Mouse (Mus musculus): ENCODE measurements around the gene Dnmt3a. TPM values are rescaled to one million over a fixed set of nuclear protein-coding genes. Genes with fewer than 3 reads are reported as not detected.

Gene Dnmt3a
- polyA plus RNA-seq, 2 experiments: 48.7 to 74.5 TPM

GRCm38 (mm10) chr12:3871637-3872036 is 65.8 kb downstream of the Dnmt3a start:
- Histone ChIP-seq H3K4me1 (ENCODE audit: control insufficient read depth, insufficient read depth, low read length) (peaks cover 13% of the 10 kb centered on the region), H3K4me3 (replicated peaks; ENCODE audit: low read length) (no peak overlapping the region), H3K4me2 (replicated peaks; ENCODE audit: low read depth, low read length, severe bottlenecking) (no peak overlapping the region), H3K9ac (ENCODE audit: low read depth, low read length, severe bottlenecking) (no peak overlapping the region), H3K27me3 (ENCODE audit: control insufficient read depth, insufficient read depth, low read length) (no peaks in the 10 kb centered on the region), H3K9me3 (ENCODE audit: control insufficient read depth, low read length) (no peaks in the 10 kb centered on the region), H3K36me3 (ENCODE audit: control insufficient read depth, insufficient read depth, low read length) (peaks cover 76% of the 10 kb centered on the region), H3K27ac (replicated peaks; ENCODE audit: low read depth, low read length) (peak overlapping the region; percentile 40; the same call in 1 of the 2 replicates)
- peak; percentile 65 for DNase-seq (ENCODE audit: low spot score)
- no peak for ATAC-seq (ENCODE audit: low FRiP score, low read depth)
- WGBS: 32% methylated on average over 15 of the region's 15 CpGs
- no peak for TF ChIP-seq POLR2A (IDR thresholded peaks at IDR 0.05; ENCODE audit: borderline replicate concordance, extremely low read depth, insufficient read depth, insufficient read length)

GRCm38 (mm10) chr12:3872410-3873230 is 66.8 kb downstream of the Dnmt3a start:
- Histone ChIP-seq H3K27ac (replicated peaks; ENCODE audit: low read depth, low read length) (no peak overlapping the region), H3K27me3 (ENCODE audit: control insufficient read depth, insufficient read depth, low read length) (no peaks in the 10 kb centered on the region), H3K9ac (ENCODE audit: low read depth, low read length, severe bottlenecking) (no peak overlapping the region), H3K4me3 (replicated peaks; ENCODE audit: low read length) (no peak overlapping the region), H3K36me3 (ENCODE audit: control insufficient read depth, insufficient read depth, low read length) (peaks cover 77% of the 10 kb centered on the region), H3K4me1 (ENCODE audit: control insufficient read depth, insufficient read depth, low read length) (peaks cover 11% of the 10 kb centered on the region), H3K4me2 (replicated peaks; ENCODE audit: low read depth, low read length, severe bottlenecking) (no peak overlapping the region), H3K9me3 (ENCODE audit: control insufficient read depth, low read length) (no peaks in the 10 kb centered on the region)
- ATAC-seq (ENCODE audit: low FRiP score, low read depth) (no peak), DNase-seq (ENCODE audit: low spot score) (no peak)
- TF ChIP-seq POLR2A (IDR thresholded peaks at IDR 0.05; ENCODE audit: borderline replicate concordance, extremely low read depth, insufficient read depth, insufficient read length): no peak
- 81% methylated on average over 9 of the region's 9 CpGs for WGBS

- H3K27me3 ChIP-seq (ENCODE audit: control insufficient read depth, insufficient read depth, low read length): no peaks in the 10 kb centered on the region
- no peak overlapping the region for H3K4me2 ChIP-seq (replicated peaks; ENCODE audit: low read depth, low read length, severe bottlenecking)
- H3K9ac ChIP-seq (ENCODE audit: low read depth, low read length, severe bottlenecking): no peak overlapping the region
- no peak overlapping the region for H3K4me3 ChIP-seq (replicated peaks; ENCODE audit: low read length)
- DNase-seq (ENCODE audit: low spot score): no peak
- H3K9me3 ChIP-seq (ENCODE audit: control insufficient read depth, low read length): no peaks in the 10 kb centered on the region
- no peak for TF ChIP-seq POLR2A (IDR thresholded peaks at IDR 0.05; ENCODE audit: borderline replicate concordance, extremely low read depth, insufficient read depth, insufficient read length)
- H3K36me3 ChIP-seq (ENCODE audit: control insufficient read depth, insufficient read depth, low read length): peaks cover 78% of the 10 kb centered on the region
- ATAC-seq (ENCODE audit: low FRiP score, low read depth): no peak
- no peak overlapping the region for H3K27ac ChIP-seq (replicated peaks; ENCODE audit: low read depth, low read length)
- H3K4me1 ChIP-seq (ENCODE audit: control insufficient read depth, insufficient read depth, low read length): peaks cover 11% of the 10 kb centered on the region
These were observed 69.7 kb downstream of the Dnmt3a start for GRCm38 (mm10) chr12:3875474-3875873.

GRCm38 (mm10) chr12:3877376-3877775 is 71.6 kb downstream of the Dnmt3a start:
- peaks cover 86% of the 10 kb centered on the region for H3K36me3 ChIP-seq (ENCODE audit: control insufficient read depth, insufficient read depth, low read length)
- DNase-seq (ENCODE audit: low spot score) (no peak), ATAC-seq (ENCODE audit: low FRiP score, low read depth) (no peak)
- no peak overlapping the region for H3K4me2 ChIP-seq (replicated peaks; ENCODE audit: low read depth, low read length, severe bottlenecking)
- H3K9ac ChIP-seq (ENCODE audit: low read depth, low read length, severe bottlenecking): no peak overlapping the region
- TF ChIP-seq POLR2A (IDR thresholded peaks at IDR 0.05; ENCODE audit: borderline replicate concordance, extremely low read depth, insufficient read depth, insufficient read length): no peak
- H3K27ac ChIP-seq (replicated peaks; ENCODE audit: low read depth, low read length): no peak overlapping the region
- no peak overlapping the region for H3K4me3 ChIP-seq (replicated peaks; ENCODE audit: low read length)
- H3K27me3 ChIP-seq (ENCODE audit: control insufficient read depth, insufficient read depth, low read length): no peaks in the 10 kb centered on the region
- WGBS: 88% methylated on average over 4 of the region's 4 CpGs
- no peaks in the 10 kb centered on the region for H3K4me1 ChIP-seq (ENCODE audit: control insufficient read depth, insufficient read depth, low read length)
- H3K9me3 ChIP-seq (ENCODE audit: control insufficient read depth, low read length): no peaks in the 10 kb centered on the region

- Histone ChIP-seq H3K4me2 (replicated peaks; ENCODE audit: low read depth, low read length, severe bottlenecking) (no peak overlapping the region), H3K36me3 (ENCODE audit: control insufficient read depth, insufficient read depth, low read length) (peaks cover 73% of the 10 kb centered on the region), H3K4me1 (ENCODE audit: control insufficient read depth, insufficient read depth, low read length) (peaks cover 22% of the 10 kb centered on the region), H3K9me3 (ENCODE audit: control insufficient read depth, low read length) (no peaks in the 10 kb centered on the region), H3K27me3 (ENCODE audit: control insufficient read depth, insufficient read depth, low read length) (no peaks in the 10 kb centered on the region), H3K27ac (replicated peaks; ENCODE audit: low read depth, low read length) (no peak overlapping the region), H3K4me3 (replicated peaks; ENCODE audit: low read length) (no peak overlapping the region), H3K9ac (ENCODE audit: low read depth, low read length, severe bottlenecking) (no peak overlapping the region)
- WGBS: 87% methylated on average over 3 of the region's 3 CpGs
- no peak for DNase-seq (ENCODE audit: low spot score)
- ATAC-seq (ENCODE audit: low FRiP score, low read depth): no peak
- TF ChIP-seq POLR2A (IDR thresholded peaks at IDR 0.05; ENCODE audit: borderline replicate concordance, extremely low read depth, insufficient read depth, insufficient read length): no peak
These were observed 75.7 kb downstream of the Dnmt3a start for GRCm38 (mm10) chr12:3881474-3881873.

All from limb, embryonic 14.5 days (tissue).